Mouse (Mus musculus): ENCODE results near the gene Sept4.

The Sept4 gene

GRCm38 (mm10) chr11:87579713-87580112 is 11.0 kb downstream of the Sept4 start:
- peak; percentile 82 for DNase-seq

DNA sequence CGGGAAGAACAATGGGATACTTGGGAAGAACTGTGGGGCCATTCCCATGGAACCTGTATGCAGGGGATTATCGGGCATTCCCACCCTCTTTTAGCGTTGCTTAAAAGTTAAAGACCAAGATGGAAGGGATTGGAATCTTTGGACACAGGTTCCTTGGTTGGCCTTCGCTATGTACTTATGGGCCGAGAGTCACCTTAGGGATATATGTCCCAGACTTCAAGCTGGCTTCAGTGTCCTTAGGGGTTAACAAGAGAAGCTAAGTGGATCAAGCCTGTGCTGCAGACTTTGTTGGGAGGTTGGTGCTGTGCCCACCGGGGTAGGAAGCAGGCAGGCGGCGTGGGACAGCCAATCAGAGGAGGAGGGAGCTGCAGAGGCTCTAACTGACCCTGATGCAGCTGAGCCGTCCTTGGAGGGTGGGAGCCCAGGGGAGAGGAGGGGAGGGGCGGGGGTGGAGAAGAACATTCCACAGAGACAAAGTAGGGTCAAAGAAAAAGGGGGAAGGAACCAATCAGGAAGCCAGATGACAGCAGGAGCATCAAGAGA is 11.9 kb downstream of the Sept4 start:
- peak; percentile 74 for DNase-seq

GRCm38 (mm10) chr11:87581161-87581865 is 12.6 kb downstream of the Sept4 start:
- no peak for DNase-seq

GRCm38 (mm10) chr11:87581933-87582710 is 13.4 kb downstream of the Sept4 start:
- peak; percentile 63 for DNase-seq

DNA sequence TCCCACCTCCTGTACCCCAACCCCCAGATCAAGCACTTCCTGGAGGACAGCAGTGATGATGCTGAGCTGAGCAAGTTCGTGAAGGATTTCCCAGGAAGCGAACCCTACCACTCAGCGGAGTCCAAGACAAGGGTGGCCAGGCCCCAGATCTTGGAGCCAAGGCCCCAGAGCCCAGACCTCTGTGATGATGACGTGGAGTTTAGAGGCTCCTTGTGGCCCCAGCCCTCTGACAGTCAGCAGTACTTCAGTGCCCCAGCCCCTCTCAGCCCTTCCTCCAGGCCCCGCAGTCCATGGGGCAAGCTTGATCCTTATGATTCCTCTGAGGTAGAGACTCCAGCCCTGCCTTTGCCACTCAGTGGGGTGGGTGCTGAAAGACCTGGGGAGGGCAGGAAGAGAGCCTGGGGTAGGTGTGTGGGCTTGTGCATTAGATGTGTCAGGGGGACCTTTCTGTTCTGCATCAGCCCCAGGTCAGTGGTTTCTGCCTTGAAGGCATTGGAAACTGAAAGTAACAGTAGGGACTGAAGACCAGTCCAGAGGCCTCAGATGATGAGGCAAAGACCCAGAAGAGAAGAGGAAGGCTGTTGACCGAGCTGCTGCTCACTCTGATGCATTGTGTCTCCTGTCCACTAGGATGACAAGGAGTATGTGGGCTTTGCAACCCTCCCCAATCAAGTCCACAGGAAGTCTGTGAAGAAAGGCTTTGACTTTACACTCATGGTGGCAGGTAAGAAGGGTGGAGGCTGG is 14.8 kb downstream of the Sept4 start:
- no peak for DNase-seq

DNA sequence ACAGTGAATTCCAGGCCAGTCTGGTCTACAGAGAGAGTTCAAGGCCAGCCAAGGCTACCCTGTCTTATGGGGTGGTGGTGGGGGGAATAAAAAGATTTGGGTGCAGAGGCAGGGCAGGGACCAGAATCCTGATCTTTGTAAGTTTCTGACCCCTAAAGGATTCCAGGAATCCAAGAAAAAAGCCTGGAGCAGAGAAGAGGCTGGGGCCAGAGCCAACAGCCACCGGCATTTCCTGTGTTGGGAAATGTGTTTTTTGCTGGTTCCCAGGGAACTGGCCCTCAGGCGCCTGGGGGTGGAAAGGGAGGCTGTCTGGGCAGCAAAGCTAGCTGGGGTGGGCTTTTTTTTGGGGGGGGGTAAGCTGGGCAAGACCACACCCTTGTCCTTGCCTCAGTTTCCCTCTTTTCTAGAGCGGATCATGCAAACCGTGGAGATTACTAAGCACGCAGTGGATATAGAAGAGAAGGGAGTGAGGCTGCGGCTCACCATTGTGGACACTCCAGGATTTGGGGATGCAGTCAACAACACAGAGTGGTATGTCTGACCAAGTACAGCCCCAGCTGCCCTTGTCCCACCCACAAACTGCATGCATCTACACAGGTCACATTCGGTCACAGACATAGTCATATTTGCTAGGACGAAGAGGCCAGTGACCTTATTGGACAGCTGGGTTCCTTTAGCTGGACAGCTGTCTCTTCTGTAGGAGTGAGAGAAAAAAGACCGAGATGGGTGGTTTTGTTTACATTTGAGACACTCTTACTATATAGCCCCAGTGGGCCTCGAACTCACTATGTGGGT is 16.2 kb downstream of the Sept4 start:
- DNase-seq, result peak; percentile 85

GRCm38 (mm10) chr11:87587211-87587874 is 18.6 kb downstream of the Sept4 start:
- DNase-seq, result no peak

DNA sequence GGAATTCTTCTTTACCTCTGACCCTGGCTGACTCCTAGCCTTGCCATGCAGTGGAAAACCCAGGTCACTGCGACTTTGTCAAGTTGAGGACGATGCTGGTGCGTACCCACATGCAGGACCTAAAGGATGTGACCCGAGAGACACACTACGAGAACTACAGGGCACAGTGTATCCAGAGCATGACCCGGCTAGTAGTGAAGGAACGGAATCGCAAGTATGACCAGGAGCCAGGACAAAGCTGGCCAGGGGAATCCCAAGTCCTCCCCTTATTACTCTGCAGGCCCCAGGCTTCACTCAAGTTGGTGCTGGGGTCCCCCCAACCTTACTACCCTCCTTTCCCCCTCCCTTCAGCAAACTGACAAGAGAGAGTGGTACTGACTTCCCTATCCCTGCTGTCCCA is 20.9 kb downstream of the Sept4 start:
- DNase-seq, result no peak

GRCm38 (mm10) chr11:87590841-87591525 is 22.3 kb downstream of the Sept4 start:
- no peak for DNase-seq

DNA sequence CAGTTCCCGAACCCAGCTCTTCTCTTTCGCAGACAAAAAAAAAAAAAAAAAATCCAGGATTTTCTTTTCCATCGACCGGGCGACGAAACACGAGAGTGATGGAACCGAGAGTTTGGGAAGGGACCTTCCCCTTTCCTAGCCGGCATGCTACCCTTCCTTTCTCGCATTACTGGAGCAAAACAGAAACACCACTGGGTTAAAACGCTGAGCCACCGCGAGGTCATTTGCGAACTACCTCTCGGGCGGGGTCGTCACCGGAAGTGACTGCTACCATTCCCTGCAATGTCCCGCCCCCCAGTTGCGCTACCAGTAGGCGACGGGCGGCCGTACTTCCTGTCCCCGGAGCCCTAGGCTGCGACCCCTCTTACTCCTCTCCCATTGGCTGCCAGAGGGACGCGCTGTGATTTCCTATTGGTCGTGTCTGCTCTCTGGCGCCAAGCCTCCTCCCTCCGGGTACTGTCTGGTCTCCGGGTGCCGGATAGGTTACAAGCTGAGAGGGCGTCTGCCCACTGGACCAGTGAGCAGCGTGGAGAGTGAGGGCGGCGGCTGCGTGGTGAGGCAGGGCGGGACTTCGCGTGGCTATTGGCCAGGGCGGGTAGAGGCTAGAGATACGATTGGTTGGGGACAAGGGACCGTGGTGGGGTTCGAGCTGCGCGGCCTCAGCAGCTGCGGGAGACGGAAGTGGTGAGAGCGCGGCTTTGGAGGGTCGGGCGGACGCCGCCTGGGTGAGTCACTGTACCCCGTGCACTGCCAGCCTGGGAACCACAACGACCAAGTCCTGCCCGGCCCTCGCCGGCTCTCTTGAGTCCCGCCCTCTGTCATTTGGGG is 23.0 kb downstream of the Sept4 start, which contains the start of gene Mtmr4:
Gene Mtmr4, plus strand, starts transcription at position 637 of the 828 bp plus-strand sequence.
- peak; percentile 100 for DNase-seq

- no peak for DNase-seq
These were observed 23.6 kb downstream of the Sept4 start for GRCm38 (mm10) chr11:87592354-87592695.

DNA sequence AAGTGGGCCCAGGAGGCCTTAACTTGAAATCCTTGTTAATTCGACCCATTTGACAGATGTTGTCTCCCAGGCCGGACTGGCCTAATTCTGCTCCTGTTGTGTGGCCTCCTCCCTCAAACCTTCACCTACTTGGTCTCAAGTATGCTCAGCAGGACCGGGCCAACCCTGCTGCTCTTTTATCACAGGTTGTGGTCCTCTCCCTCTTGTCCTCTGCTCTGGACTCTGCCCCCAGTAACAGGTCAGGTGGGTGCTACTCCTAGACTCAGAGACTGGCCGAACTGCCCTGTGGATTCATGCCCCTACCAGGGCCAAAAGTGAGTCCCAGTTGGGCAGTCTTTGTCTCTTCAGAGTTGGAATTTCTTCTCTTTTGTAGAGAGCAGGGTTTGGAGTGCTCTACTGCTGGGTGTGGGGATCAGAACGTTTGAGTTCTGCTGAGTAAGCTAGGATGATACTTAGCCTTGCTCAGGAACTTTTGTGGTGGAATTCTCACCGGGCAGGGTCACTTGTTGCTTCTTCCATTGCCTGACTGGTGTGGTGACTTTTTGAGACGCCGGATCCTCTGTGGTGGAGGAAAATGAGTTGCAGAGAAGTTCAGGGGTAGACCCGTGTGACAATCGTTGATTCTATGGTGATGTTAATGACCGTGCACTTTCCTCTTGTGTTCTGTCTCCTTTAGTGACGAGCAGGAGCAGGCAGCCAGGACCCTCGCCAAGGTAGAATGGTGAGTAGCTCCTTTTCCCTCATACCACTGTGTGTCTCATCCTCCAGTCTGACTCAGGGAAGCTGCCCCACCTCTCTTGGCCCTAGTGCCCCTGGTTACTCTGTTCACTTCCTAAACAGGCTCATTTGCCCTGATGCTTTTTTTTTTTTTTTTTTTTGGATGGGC is 24.3 kb downstream of the Sept4 start:
- DNase-seq, result no peak

DNA sequence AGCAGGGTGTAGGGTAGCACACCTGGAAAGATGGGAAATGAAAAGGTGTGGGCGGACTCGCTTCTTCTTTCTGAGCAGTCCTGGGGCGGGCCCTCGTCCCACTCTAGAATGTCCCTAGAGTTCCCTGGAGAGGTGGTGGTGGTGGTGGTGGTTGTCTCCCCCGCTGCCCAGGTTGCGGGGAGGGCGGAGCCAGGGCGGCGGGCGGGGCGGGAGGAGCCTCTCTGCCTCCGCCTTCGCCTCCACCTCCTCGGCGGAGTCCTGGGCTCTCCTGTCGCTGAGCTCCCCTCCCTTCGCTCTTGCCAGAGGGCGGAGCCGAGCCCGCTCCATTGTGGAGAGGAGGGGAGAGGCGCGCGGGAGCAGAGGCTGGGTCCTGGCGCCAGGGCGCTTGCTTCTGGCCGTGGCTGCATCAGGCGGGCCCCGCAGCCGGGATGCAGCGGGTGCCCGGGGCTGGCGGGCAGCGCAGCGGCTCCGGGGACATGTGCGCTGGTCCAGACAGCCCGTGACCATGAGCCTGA is 26.7 kb downstream of the Sept4 start:
- DNase-seq, result peak; percentile 93

DNA sequence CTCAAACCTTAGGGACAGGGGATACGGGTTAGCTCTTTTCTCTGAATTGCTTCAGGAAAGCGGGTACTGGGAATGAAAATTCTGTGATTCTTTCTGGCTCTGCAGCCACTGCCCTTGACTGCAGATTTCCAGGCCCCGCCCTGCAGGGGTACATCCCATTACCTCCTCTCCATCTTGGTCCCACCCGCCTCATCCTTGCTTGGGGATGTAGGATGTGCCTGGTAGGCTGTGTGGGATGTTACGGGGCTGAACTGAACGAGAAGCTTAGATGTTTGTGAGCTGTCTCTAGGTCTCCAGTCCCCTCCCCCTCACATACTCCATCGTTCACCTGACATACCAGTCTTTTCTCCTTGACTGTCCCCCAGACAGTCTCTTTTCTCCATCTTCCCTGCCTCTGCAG is 27.3 kb downstream of the Sept4 start:
- DNase-seq, result no peak

DNA sequence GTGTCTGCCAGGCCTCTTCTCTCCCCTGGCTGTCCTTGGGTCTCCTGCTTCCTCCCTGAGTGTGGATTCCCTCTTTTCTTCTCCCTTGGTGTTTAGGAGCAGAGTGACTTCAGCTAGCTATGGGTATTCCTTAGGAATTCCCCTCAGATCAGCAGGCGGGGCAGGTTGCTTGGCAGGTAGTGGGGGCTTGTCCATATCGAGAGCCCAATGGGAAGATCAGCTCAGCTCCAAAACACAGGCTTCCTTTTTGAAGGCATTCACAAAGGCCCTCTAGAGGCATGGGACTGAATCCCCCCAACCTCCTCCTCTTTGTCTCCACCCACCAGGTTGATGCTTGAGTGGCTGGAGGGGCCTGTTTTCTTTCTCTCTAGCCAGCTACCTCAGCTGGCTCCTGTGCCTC is 27.8 kb downstream of the Sept4 start:
- DNase-seq, result no peak

GRCm38 (mm10) chr11:87597061-87597460 is 28.4 kb downstream of the Sept4 start:
- DNase-seq, result no peak

- DNase-seq, result no peak
These were observed 30.8 kb downstream of the Sept4 start for GRCm38 (mm10) chr11:87599395-87600089.

- no peak for DNase-seq
These were observed 31.7 kb downstream of the Sept4 start for GRCm38 (mm10) chr11:87600322-87600853.

Data from lung, postnatal 10 days (tissue).